Comparison of ENCODE assay signal across 9 mouse cellular contexts in genomic region chr6:145179665-145180064, GRCm38 (mm10). TPM values are rescaled to one million over a fixed set of nuclear protein-coding genes. Genes with fewer than 3 reads are reported as not detected.
DNase-seq lines count a peak whose midpoint lies in the region; ATAC-seq lines count a peak whose summit lies in the region.
"Had no signal": no experiment of that assay in that cellular context is flagged by ENCODE, and none has a peak within 500 bp of the region (broad histone marks: within the 10 kb centered on the region; RNA-seq: fewer than 3 reads in every experiment).

No protein-coding gene starts in this region.

- 24% methylated on average over 6 of the region's 6 CpGs for WGBS in forebrain, embryonic 11.5 days
- 25% methylated on average over 6 of the region's 6 CpGs for WGBS in forebrain, embryonic 12.5 days
- 15% methylated on average over 6 of the region's 6 CpGs for WGBS in lung, embryonic 16.5 days

- peak; percentile 81 for DNase-seq in forebrain, embryonic 11.5 days (ENCODE audit: low spot score)
- peak; percentile 36 to 71 for DNase-seq in spleen, adult 18-20 months
- no peak for DNase-seq in spleen, adult 12 weeks (ENCODE audit: low spot score)
- peak; percentile 30 to 61 for DNase-seq in cerebellum, postnatal 25 days
- DNase-seq in spleen, postnatal 4 days (ENCODE audit: low spot score in 2 of 2): peak; percentile 57 to 82

- peaks cover 6% of the 10 kb centered on the region for H3K4me1 ChIP-seq in forebrain, embryonic 11.5 days (replicated peaks; ENCODE audit: control insufficient read depth, insufficient read depth, low read length)
- peaks cover 11% of the 10 kb centered on the region; the same call in 1 of the 2 replicates for H3K4me1 ChIP-seq in forebrain, embryonic 12.5 days
- peaks cover 11% of the 10 kb centered on the region for H3K4me1 ChIP-seq in lung, embryonic 16.5 days (replicated peaks; ENCODE audit: control insufficient read depth, insufficient read depth, low read length)

- H3K4me3 ChIP-seq in forebrain, embryonic 11.5 days (ENCODE audit: low read depth, low read length): no peak overlapping the region
- H3K4me3 ChIP-seq in forebrain, embryonic 12.5 days (replicated peaks): no peak overlapping the region
- H3K4me3 ChIP-seq in lung, embryonic 16.5 days (ENCODE audit: low read length): no peak overlapping the region
- H3K4me3 ChIP-seq: neural tube, embryonic 13.5 days had no signal

- H3K27me3 ChIP-seq in forebrain, embryonic 11.5 days (ENCODE audit: control insufficient read depth, insufficient read depth, low read length): no peaks in the 10 kb centered on the region; the same call in 1 of the 2 replicates
- peaks cover 30% of the 10 kb centered on the region for H3K27me3 ChIP-seq in forebrain, embryonic 12.5 days
- H3K27me3 ChIP-seq in lung, embryonic 16.5 days (ENCODE audit: control insufficient read depth, insufficient read depth, low read depth, low read length): no peaks in the 10 kb centered on the region

- no peak overlapping the region for H3K9ac ChIP-seq in forebrain, embryonic 11.5 days (ENCODE audit: low read length)
- H3K9ac ChIP-seq in forebrain, embryonic 12.5 days: no peak overlapping the region
- H3K9ac ChIP-seq in lung, embryonic 16.5 days (ENCODE audit: low read length): no peak overlapping the region
- H3K9ac ChIP-seq: neural tube, embryonic 13.5 days had no signal

- no peaks in the 10 kb centered on the region for H3K36me3 ChIP-seq in forebrain, embryonic 11.5 days (ENCODE audit: control insufficient read depth, insufficient read depth, low read length)
- no peaks in the 10 kb centered on the region for H3K36me3 ChIP-seq in forebrain, embryonic 12.5 days (replicated peaks)
- no peaks in the 10 kb centered on the region for H3K36me3 ChIP-seq in lung, embryonic 16.5 days (ENCODE audit: control insufficient read depth, insufficient read depth, low read length)
- H3K36me3 ChIP-seq: neural tube, embryonic 13.5 days had no signal

- H3K9me3 ChIP-seq in forebrain, embryonic 11.5 days (ENCODE audit: control insufficient read depth, low read length): no peaks in the 10 kb centered on the region
- H3K9me3 ChIP-seq in forebrain, embryonic 12.5 days: no peaks in the 10 kb centered on the region
- no peaks in the 10 kb centered on the region for H3K9me3 ChIP-seq in lung, embryonic 16.5 days (ENCODE audit: control insufficient read depth, low read length)
- H3K9me3 ChIP-seq: neural tube, embryonic 13.5 days had no signal

- no peak overlapping the region for H3K4me2 ChIP-seq in forebrain, embryonic 11.5 days (ENCODE audit: low read depth, low read length, severe bottlenecking)
- no peak overlapping the region for H3K4me2 ChIP-seq in forebrain, embryonic 12.5 days
- H3K4me2 ChIP-seq in lung, embryonic 16.5 days (ENCODE audit: low read depth, low read length): no peak overlapping the region
- H3K4me2 ChIP-seq: neural tube, embryonic 13.5 days had no signal

- 0 out of 2 replicates have a peak, but pooled peaks have one; percentile 60 for ATAC-seq in forebrain, embryonic 11.5 days (replicated peaks; ENCODE audit: low FRiP score)
- no peak for ATAC-seq in forebrain, embryonic 12.5 days (ENCODE audit: low FRiP score)
- ATAC-seq in hematopoietic stem cell, adult 5-6 weeks (replicated peaks in 1 of 2; ENCODE audit: insufficient read depth in 1 of 2, low FRiP score in 2 of 2, low TSS enrichment in 1 of 2, low read depth in 1 of 2, poor library complexity in 2 of 2, severe bottlenecking in 2 of 2): peak; percentile 76 to 93; a peak in 3 of 4 replicates
- ATAC-seq in lung, embryonic 16.5 days (ENCODE audit: low read depth): peak; percentile 39; the same call in 1 of the 2 replicates

- H3K27ac ChIP-seq in forebrain, embryonic 11.5 days (ENCODE audit: low read depth, low read length): no peak overlapping the region
- H3K27ac ChIP-seq in forebrain, embryonic 12.5 days: no peak overlapping the region
- no peak overlapping the region for H3K27ac ChIP-seq in lung, embryonic 16.5 days (ENCODE audit: low read length)
- H3K27ac ChIP-seq: neural tube, embryonic 13.5 days had no signal

RNA-seq across cellular contexts. Expression of gene Casc1, which starts 31.1 kb away (rescaled TPM):
- polyA plus RNA-seq in forebrain, embryonic 11.5 days (2014; fragmentation: Nextera tagmentation; extraction: Ambion mirVana): 0.48 and 0.73 TPM in 2 replicates
- 0.82 and 0.89 TPM in 2 replicates for polyA plus RNA-seq in forebrain, embryonic 12.5 days (2016; fragmentation: Nextera tagmentation; extraction: Ambion mirVana)
- 0.69 and 3.4 TPM in 2 replicates for total RNA-seq in hematopoietic stem cell, adult 5-6 weeks (2017)
- polyA plus RNA-seq in lung, embryonic 16.5 days (2015; fragmentation: Nextera tagmentation; extraction: Ambion mirVana): 1.5 and 3.2 TPM in 2 replicates

RNA-seq across cellular contexts. Expression of gene Etfrf1, which starts 31.3 kb away (rescaled TPM):
- 29.9 and 32.8 TPM in 2 replicates for polyA plus RNA-seq in forebrain, embryonic 11.5 days (2014; fragmentation: Nextera tagmentation; extraction: Ambion mirVana)
- 33.8 and 34.0 TPM in 2 replicates for polyA plus RNA-seq in forebrain, embryonic 12.5 days (2016; fragmentation: Nextera tagmentation; extraction: Ambion mirVana)
- 24.9 and 30.4 TPM in 2 replicates for total RNA-seq in hematopoietic stem cell, adult 5-6 weeks (2017)
- 28.1 and 29.0 TPM in 2 replicates for polyA plus RNA-seq in lung, embryonic 16.5 days (2015; fragmentation: Nextera tagmentation; extraction: Ambion mirVana)
